Mouse (Mus musculus) lung, postnatal 10 days (tissue): ENCODE data around the gene Bpnt1.

Source experiments
- DNase-seq: peaks from one replicate; pipeline ENCODE4 v3.0.0; 2021

Gene Bpnt1

GRCm38 (mm10) chr1:185333651-185334050 lies 1.7 kb downstream of the Bpnt1 start:
- DNase-seq: no peak

GRCm38 (mm10) chr1:185334136-185334535 lies 2.2 kb downstream of the Bpnt1 start:
- DNase-seq: no peak

GRCm38 (mm10) chr1:185335231-185335765 lies 3.3 kb downstream of the Bpnt1 start:
- DNase-seq: no peak

GRCm38 (mm10) chr1:185336535-185336934 lies 4.6 kb downstream of the Bpnt1 start:
- no peak for DNase-seq

GRCm38 (mm10) chr1:185342441-185342840 lies 10.5 kb downstream of the Bpnt1 start:
- no peak for DNase-seq

- no peak for DNase-seq
Observed at GRCm38 (mm10) chr1:185343422-185343821, 11.5 kb downstream of the Bpnt1 start.

GRCm38 (mm10) chr1:185346188-185346587 lies 14.2 kb downstream of the Bpnt1 start:
- peak; percentile 12 for DNase-seq

- DNase-seq: no peak
Observed at GRCm38 (mm10) chr1:185349741-185350140, 17.8 kb downstream of the Bpnt1 start.

GRCm38 (mm10) chr1:185350611-185351010 lies 18.7 kb downstream of the Bpnt1 start:
- DNase-seq: no peak

GRCm38 (mm10) chr1:185352151-185352550 lies 20.2 kb downstream of the Bpnt1 start:
- no peak for DNase-seq

GRCm38 (mm10) chr1:185353351-185353750 lies 21.4 kb downstream of the Bpnt1 start:
- no peak for DNase-seq

GRCm38 (mm10) chr1:185354731-185355130 lies 22.8 kb downstream of the Bpnt1 start:
- no peak for DNase-seq

- no peak for DNase-seq
Observed at GRCm38 (mm10) chr1:185356246-185356645, 24.3 kb downstream of the Bpnt1 start.

- no peak for DNase-seq
Observed at GRCm38 (mm10) chr1:185358211-185358610, 26.3 kb downstream of the Bpnt1 start.

- peak; percentile 99 for DNase-seq
Observed at GRCm38 (mm10) chr1:185362677-185363520, 30.9 kb downstream of the Bpnt1 start, which contains the start of gene Eprs. Gene Eprs, plus strand, starts transcription at chr1:185363044.

GRCm38 (mm10) chr1:185363526-185364182 lies 31.7 kb downstream of the Bpnt1 start:
- DNase-seq: peak; percentile 67

- DNase-seq: no peak
Observed at GRCm38 (mm10) chr1:185364183-185364540, 32.2 kb downstream of the Bpnt1 start.

- no peak for DNase-seq
Observed at GRCm38 (mm10) chr1:185367383-185367782, 35.4 kb downstream of the Bpnt1 start.

- no peak for DNase-seq
Observed at GRCm38 (mm10) chr1:185369979-185370378, 38.0 kb downstream of the Bpnt1 start.

- DNase-seq: no peak
Observed at GRCm38 (mm10) chr1:185376390-185376789, 44.4 kb downstream of the Bpnt1 start.

GRCm38 (mm10) chr1:185377429-185377828 lies 45.5 kb downstream of the Bpnt1 start:
- DNase-seq: no peak

- DNase-seq: no peak
Observed at GRCm38 (mm10) chr1:185401615-185402014, 69.7 kb downstream of the Bpnt1 start.

GRCm38 (mm10) chr1:185404021-185404420 lies 72.1 kb downstream of the Bpnt1 start:
- peak; percentile 44 for DNase-seq

GRCm38 (mm10) chr1:185405921-185406320 lies 74.0 kb downstream of the Bpnt1 start:
- DNase-seq: no peak
